Comparison of ENCODE assay signal across 23 mouse cellular contexts in genomic region chr5:76231171-76231855, GRCm38 (mm10).
"Had no signal": no experiment of that assay in that cellular context is flagged by ENCODE, and none has a peak within 500 bp of the region (broad histone marks: within the 10 kb centered on the region; RNA-seq: fewer than 3 reads in every experiment).

No protein-coding gene starts in this region.

- H3K9me3 ChIP-seq: heart, embryonic 13.5 days; heart, embryonic 15.5 days; kidney, embryonic 15.5 days; limb, embryonic 10.5 days; limb, embryonic 12.5 days; liver, embryonic 13.5 days; liver, embryonic 15.5 days had no signal

- H3K9ac ChIP-seq: heart, embryonic 13.5 days; heart, embryonic 15.5 days; hindbrain, embryonic 14.5 days; kidney, embryonic 15.5 days; limb, embryonic 12.5 days; liver, embryonic 13.5 days; liver, embryonic 15.5 days had no signal

- H3K4me3 ChIP-seq: heart, adult 2 months; heart, embryonic 13.5 days; heart, embryonic 15.5 days; kidney, embryonic 15.5 days; layer of hippocampus, adult 2 months; left cerebral cortex, adult 2 months; limb, embryonic 10.5 days; limb, embryonic 12.5 days; liver, embryonic 13.5 days; liver, embryonic 15.5 days had no signal

- H3K27me3 ChIP-seq: heart, embryonic 13.5 days; heart, embryonic 15.5 days; kidney, embryonic 15.5 days; limb, embryonic 12.5 days; liver, embryonic 13.5 days; liver, embryonic 15.5 days had no signal

- H3K27ac ChIP-seq: heart, adult 2 months; heart, embryonic 13.5 days; heart, embryonic 15.5 days; hindbrain, embryonic 14.5 days; kidney, embryonic 15.5 days; kidney, postnatal 0 days; layer of hippocampus, adult 2 months; left cerebral cortex, adult 2 months; limb, embryonic 10.5 days; limb, embryonic 12.5 days; liver, embryonic 13.5 days; liver, embryonic 15.5 days had no signal

- DNase-seq: gastrocnemius, postnatal 14 days; gastrocnemius, postnatal 36 days; heart, adult 11 months; heart, adult 2 months; heart, postnatal 14 days; heart, postnatal 36 days; kidney, adult 11 months; kidney, adult 2 months; kidney, adult 9 months; kidney, postnatal 14 days; kidney, postnatal 36 days; liver; liver, embryonic 13.5 days had no signal

- H3K4me1 ChIP-seq: heart, embryonic 13.5 days; heart, embryonic 15.5 days; kidney, embryonic 15.5 days; limb, embryonic 10.5 days; limb, embryonic 12.5 days; liver, embryonic 13.5 days; liver, embryonic 15.5 days had no signal
